Mouse (Mus musculus) kidney, embryonic 16.5 days (tissue): ENCODE data around the gene Olfr1380. TPM values are rescaled to one million over a fixed set of nuclear protein-coding genes. Genes with fewer than 3 reads are reported as not detected.
"Not testable (repeated sequence)": the region's sequence is repeated elsewhere in the genome, so short reads cannot be mapped to it uniquely, and the experiment has no call there.

Experiments
- ATAC-seq: fragments of 200-750 bp; cut with Nextera tagmentation; 2 replicates; pipeline ENCODE4 v1.8.0; 2017; ENCODE audit warnings: moderate TSS enrichment; ENCODE audit not compliant: low FRiP score, low TSS enrichment
- H3K27ac ChIP-seq: fragments of 300-500 bp; sonication (generic); 2 replicates; pipeline ENCODE4 v1.5.1; 2014; ENCODE audit warnings: low read length
- H3K27me3 ChIP-seq: fragments of 300-500 bp; sonication (generic); 2 replicates; pipeline ENCODE4 v1.6.1; 2014; ENCODE audit warnings: low read length, control low read depth, mixed read lengths; ENCODE audit not compliant: insufficient read depth
- H3K36me3 ChIP-seq: fragments of 300-500 bp; sonication (generic); 2 replicates; pipeline ENCODE4 v1.6.1; 2014; ENCODE audit warnings: low read length, control low read depth, mixed read lengths; ENCODE audit not compliant: insufficient read depth
- H3K4me1 ChIP-seq: fragments of 300-500 bp; sonication (generic); 2 replicates; pipeline ENCODE4 v1.6.1; 2014; ENCODE audit warnings: low read length, control low read depth, mixed read lengths; ENCODE audit not compliant: insufficient read depth
- H3K4me2 ChIP-seq: fragments of 300-500 bp; sonication (generic); replicated peaks from 2 replicates; pipeline ENCODE4 v1.6.1; 2014; ENCODE audit warnings: low read depth, low read length
- H3K4me3 ChIP-seq: fragments of 300-500 bp; sonication (generic); 2 replicates; pipeline ENCODE4 v1.5.1; 2014; ENCODE audit warnings: mild to moderate bottlenecking, low read length
- H3K9ac ChIP-seq: fragments of 300-500 bp; sonication (generic); replicated peaks from 2 replicates; pipeline ENCODE4 v1.6.1; 2014; ENCODE audit warnings: low read length
- H3K9me3 ChIP-seq: fragments of 300-500 bp; sonication (generic); 2 replicates; pipeline ENCODE4 v1.6.1; 2016; ENCODE audit warnings: low read length, control low read depth
- WGBS: fragments of 180-500 bp; shearing (Covaris S2); extraction: QIAGEN DNeasy Blood & Tissue Kit; methylation state at CpG from one replicate; pipeline ENCODE4 v1.1.7; 2014; 5-methylcytosine and 5-hydroxymethylcytosine counted together
- polyA plus RNA-seq: library from polyadenylated mRNA; unstranded; fragments of >200 nt; fragmentation: Nextera tagmentation; extraction: Ambion mirVana; gene quantifications from 2 replicates; pipeline ENCODE4 v1.2.1, GENCODE M21; 2015

The Olfr1380 gene
- polyA plus RNA-seq, 1 experiment from 2014 or later: not detected

DNA sequence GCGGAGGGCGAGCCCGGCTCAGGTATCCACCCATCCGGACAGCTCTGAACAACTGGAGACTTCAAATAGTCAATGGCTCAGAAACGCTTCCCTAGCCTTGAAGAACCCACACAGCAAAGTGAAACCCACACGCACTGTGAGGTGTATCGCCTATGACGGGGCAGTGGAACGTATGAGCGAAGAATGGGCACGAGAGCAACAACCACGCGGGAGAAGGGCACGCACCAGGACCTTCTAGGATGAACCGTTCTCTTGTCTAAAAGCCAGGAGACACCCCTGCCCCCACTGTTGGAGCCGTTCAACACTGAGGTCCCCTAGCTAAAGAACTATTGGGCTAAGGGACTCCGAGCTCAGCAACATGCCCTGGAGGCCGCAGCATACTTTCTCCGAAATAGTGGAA lies 33.5 kb downstream of the Olfr1380 start:
- H3K9me3 ChIP-seq: no peaks in the 10 kb centered on the region
- no peak overlapping the region for H3K4me3 ChIP-seq
- no peak overlapping the region for H3K27ac ChIP-seq
- no peaks in the 10 kb centered on the region for H3K36me3 ChIP-seq
- ATAC-seq: no peak
- no peaks in the 10 kb centered on the region for H3K27me3 ChIP-seq
- no peak overlapping the region for H3K9ac ChIP-seq
- 88% methylated on average over 19 of the region's 19 CpGs for WGBS
- H3K4me2 ChIP-seq: no peak overlapping the region
- H3K4me1 ChIP-seq: no peaks in the 10 kb centered on the region

DNA sequence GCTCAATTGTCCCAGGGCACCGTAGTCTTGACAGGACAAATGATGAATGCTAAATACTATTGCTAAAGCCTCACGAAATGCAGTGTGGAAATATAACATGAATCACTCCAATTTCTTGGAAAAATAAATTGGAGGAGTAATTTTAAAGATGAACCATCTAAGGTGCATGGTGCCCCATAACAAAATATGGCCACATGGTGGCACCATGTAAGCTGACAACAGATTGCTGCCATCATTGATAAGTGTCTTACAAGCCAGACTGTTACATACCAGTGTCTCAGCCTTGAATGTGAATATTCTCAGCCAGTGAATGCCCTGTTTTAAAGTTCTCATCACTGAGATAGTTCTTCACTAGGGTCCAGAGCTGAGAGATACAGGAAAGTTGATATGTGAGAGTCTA lies 40.5 kb downstream of the Olfr1380 start:
- not testable (repeated sequence) for H3K4me2 ChIP-seq, ATAC-seq

DNA sequence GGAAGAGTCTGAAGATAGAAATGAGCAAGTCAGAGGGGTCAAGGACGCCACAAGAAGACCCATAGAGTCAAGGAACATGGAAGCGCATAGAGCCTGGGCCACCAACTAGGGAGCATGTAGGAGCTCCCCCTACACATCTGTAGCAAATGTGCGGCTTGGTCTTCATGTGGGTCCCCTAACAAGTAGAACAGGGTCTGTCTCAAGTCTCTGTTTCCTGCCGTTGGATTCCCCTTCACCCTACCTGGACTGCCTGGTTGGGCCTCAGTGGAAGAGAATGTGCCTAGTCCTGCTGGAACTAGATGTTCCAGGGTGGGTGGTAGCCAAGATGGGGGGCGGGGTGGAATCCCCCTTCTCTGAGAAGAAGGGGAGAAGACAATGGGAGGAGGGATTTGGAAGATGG lies 51.6 kb downstream of the Olfr1380 start:
- not testable (repeated sequence) for H3K4me2 ChIP-seq, H3K27ac ChIP-seq, H3K9ac ChIP-seq, ATAC-seq, H3K4me1 ChIP-seq, H3K36me3 ChIP-seq, H3K9me3 ChIP-seq, H3K4me3 ChIP-seq
- H3K27me3 ChIP-seq: peaks cover 14% of the 10 kb centered on the region
- 89% methylated on average over 5 of the region's 5 CpGs for WGBS

More for the DNA sequence above, 40.5 kb downstream of the Olfr1380 start:
- H3K36me3 ChIP-seq, H3K9ac ChIP-seq, H3K4me3 ChIP-seq, H3K4me1 ChIP-seq, H3K9me3 ChIP-seq, H3K27me3 ChIP-seq, H3K27ac ChIP-seq: not testable (repeated sequence)
- 59% methylated on average over 2 of the region's 2 CpGs for WGBS

DNA sequence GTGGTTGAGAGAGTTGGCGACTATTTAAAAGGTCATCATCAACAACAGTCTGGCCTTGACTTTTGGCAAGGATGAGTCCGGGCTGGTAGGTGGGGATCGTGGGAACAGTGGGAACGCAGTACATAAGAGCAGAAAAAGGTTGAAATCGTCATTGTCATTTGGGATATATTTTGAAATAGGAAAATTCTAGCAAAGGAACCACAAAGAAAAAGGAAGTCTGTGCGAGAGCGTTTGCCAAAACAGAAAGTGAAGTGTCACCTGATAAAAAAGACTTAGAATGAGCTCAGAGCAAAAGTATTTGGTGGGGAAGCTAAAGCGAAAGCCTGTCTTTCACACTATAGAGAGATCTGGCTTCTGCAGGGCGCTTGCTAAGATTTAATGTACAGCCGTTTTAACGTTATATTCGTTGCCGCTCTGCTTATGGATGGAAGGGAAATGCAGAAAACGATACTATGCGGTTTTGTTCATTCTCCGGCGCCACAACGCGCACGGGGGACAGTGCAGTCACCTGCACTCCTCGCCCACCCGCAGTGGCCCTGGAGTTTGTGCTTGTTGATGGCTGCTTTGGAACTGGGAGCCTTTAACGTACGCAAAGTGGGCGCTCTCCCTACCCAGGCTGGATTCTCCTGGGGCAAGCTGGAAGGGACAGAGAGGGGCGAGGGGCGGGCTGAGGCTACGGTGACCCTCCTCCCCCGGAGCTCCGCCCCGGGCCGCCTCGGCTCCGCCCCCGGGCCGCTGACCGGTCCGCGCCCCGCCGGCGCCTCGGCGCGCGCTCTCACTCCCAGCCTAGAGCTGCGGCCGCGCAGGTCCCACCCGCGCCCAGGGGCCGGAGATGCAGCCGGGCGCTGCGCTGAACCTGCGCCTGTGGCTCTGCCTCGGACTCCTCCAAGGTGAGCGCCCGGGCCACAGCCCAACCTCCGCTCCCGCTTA lies 52.5 kb downstream of the Olfr1380 start, which contains the start of gene Flt4:
TSS of gene Flt4 (plus strand) at position 326 of the 930 bp plus-strand sequence.
- peak within 1 kb of the TSS; percentile 58 for H3K9ac ChIP-seq

DNA sequence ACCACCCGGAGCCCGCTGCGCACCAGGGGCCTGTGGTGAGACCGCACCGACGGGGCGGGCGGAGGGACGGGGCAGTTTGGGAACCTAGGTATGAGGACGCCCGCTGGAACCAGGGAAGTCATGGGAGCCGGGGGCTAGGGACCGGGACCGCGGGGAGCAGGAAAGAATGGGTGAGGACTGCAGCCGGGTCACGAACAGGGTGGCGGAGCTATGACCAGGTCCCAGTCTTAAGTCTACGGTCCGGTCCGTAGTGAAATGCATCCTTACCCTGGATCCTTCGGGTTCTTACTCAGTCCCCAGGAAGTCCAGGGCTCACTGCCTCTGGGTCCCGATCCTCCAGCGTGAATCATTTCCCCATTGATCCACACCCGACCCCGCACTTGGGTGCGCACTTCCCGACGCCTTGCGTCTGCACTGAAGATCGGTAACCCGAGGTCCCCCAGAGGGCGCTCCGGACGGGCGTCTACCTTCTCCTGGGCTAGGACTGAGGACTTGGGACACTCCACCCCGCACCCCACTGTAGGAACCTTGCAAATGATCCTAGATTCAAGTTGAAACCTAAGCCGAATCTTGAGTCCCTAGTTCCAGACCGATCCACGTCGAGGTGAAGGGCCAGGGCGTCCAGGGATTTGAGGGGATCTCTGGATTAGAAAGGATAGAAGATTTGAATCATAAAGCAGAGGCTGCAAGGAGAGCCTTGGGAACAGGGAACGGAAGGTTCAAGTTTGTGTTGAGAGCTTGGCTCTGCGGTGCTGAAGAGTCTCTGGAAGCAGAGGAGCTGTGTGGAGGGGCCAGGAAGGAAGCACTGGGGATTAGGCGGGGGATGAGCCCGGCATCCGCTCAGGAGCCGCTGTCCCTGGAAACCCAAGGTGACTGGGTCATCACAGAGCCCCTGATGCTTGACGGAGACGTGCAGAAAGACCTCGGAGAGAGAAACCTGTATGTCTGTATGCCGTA lies 53.5 kb downstream of the Olfr1380 start:
- H3K9ac ChIP-seq: peak overlapping the region; percentile 58
- not testable (repeated sequence) for H3K9me3 ChIP-seq, H3K4me1 ChIP-seq, H3K36me3 ChIP-seq, H3K27ac ChIP-seq
- H3K4me3 ChIP-seq: peak overlapping the region; percentile 56
- peak; percentile 43 for ATAC-seq
- peak overlapping the region; percentile 72 for H3K4me2 ChIP-seq
- peaks cover 14% of the 10 kb centered on the region for H3K27me3 ChIP-seq
- 1% methylated on average over 49 of the region's 52 CpGs for WGBS

More for the DNA sequence above, 52.5 kb downstream of the Olfr1380 start, which contains the start of gene Flt4:
- H3K27me3 ChIP-seq: peaks cover 14% of the 10 kb centered on the region
- not testable (repeated sequence) for H3K36me3 ChIP-seq, H3K4me1 ChIP-seq, H3K9me3 ChIP-seq, H3K27ac ChIP-seq
- peak within 1 kb of the TSS; percentile 72 for H3K4me2 ChIP-seq
- peak; percentile 89 for ATAC-seq
- 5% methylated on average over 45 of the region's 61 CpGs for WGBS
- peak within 1 kb of the TSS; percentile 56 for H3K4me3 ChIP-seq

DNA sequence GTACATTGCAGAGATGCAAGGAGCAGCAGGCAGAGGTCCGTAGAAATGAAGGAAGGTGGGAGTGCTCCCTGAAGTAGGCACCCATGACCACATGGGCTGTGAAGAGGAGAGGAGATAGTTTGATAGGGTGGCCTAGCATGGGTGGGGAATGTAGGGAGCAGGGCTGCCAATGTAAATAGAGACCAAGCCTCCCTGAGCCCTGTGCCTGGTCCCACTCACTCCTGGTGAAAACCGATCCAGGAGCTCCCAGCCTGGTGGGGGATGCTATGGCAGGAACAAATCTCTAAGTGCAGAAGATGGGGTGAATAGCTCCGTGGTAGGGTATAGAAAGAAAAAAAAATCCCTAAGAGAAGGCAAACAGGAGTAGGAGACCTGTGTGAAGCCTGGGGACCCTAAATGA lies 54.7 kb downstream of the Olfr1380 start:
- not testable (repeated sequence) for H3K9me3 ChIP-seq, H3K9ac ChIP-seq, H3K4me1 ChIP-seq, H3K27ac ChIP-seq, ATAC-seq, H3K36me3 ChIP-seq
- WGBS: 13% methylated on average over 3 of the region's 3 CpGs
- H3K4me2 ChIP-seq: peak overlapping the region; percentile 27; the same call in 1 of the 2 replicates
- H3K4me3 ChIP-seq: 0 out of 2 replicates have a peak overlapping the region, but pooled peaks have one; percentile 56
- H3K27me3 ChIP-seq: peaks cover 14% of the 10 kb centered on the region

DNA sequence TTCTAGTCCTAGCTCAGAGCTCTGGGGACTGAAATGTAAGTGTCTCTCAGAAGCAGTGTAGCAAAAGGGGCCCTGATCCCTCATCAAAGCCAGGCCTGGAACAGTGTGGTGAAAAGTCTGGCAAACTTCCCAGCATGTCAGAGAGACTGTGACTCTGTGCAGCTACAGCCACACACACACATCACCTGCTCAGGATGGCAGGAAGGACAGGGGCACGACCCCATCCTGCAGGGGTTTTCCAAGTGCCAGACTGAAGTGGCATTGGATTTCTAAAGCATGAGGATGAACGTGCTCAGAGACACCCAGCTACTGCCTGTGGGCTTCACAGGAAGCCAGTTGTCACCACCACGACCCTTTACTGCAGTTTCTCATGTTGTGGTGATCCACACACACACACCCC lies 55.5 kb downstream of the Olfr1380 start:
- H3K4me2 ChIP-seq: no peak overlapping the region
- no peaks in the 10 kb centered on the region for H3K36me3 ChIP-seq
- no peak for ATAC-seq
- H3K9ac ChIP-seq: no peak overlapping the region
- H3K4me1 ChIP-seq: 0 out of 2 replicates have a peak, but pooled peaks cover 3% of the 10 kb centered on the region
- H3K27me3 ChIP-seq: peaks cover 14% of the 10 kb centered on the region
- H3K4me3 ChIP-seq: no peak overlapping the region
- no peaks in the 10 kb centered on the region for H3K9me3 ChIP-seq
- WGBS: 30% methylated on average over 3 of the region's 3 CpGs
- H3K27ac ChIP-seq: no peak overlapping the region

DNA sequence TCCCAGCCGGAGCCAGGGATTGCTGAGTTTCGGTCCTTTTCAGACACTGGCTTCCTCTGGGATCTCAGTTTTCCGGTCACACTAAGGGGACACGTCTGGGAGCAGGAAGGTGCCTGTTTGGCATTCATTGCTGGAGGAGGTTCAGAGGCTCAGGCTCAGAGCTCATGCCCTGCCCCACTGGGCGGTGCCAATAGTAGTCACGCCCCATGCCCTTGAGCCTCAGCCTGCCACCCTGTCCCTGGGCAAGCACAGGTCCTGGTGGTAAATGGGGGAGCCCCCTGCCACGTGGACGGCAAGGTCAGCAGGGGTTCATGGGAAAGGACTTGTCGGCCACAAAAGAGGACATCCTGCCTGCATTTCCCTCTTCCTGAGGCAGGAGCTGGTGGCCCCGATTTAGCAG lies 56.7 kb downstream of the Olfr1380 start:
- Histone ChIP-seq H3K4me3 (no peak overlapping the region), H3K27me3 (peaks cover 10% of the 10 kb centered on the region), H3K4me2 (no peak overlapping the region), H3K36me3 (no peaks in the 10 kb centered on the region), H3K9ac (no peak overlapping the region), H3K9me3 (no peaks in the 10 kb centered on the region), H3K27ac (no peak overlapping the region), H3K4me1 (0 out of 2 replicates have a peak, but pooled peaks cover 3% of the 10 kb centered on the region)
- 5% methylated on average over 10 of the region's 10 CpGs for WGBS
- ATAC-seq: peak; percentile 49
